16 mouse cellular contexts compared by ENCODE assay signal in genomic region chrX:105710676-105711241, GRCm38 (mm10). TPM values are rescaled to one million over a fixed set of nuclear protein-coding genes. Genes with fewer than 3 reads are reported as not detected.
"Had no signal": no experiment of that assay in that cellular context is flagged by ENCODE, and none has a peak within 500 bp of the region (broad histone marks: within the 10 kb centered on the region; RNA-seq: fewer than 3 reads in every experiment).

No protein-coding gene starts in this region.

- H3K27ac ChIP-seq: kidney, postnatal 0 days; limb, embryonic 13.5 days; liver, embryonic 15.5 days; neural tube, embryonic 13.5 days had no signal

- H3K27me3 ChIP-seq: neural tube, embryonic 13.5 days had no signal

- H3K9me3 ChIP-seq: limb, embryonic 13.5 days; liver, embryonic 15.5 days; neural tube, embryonic 13.5 days had no signal

- DNase-seq: kidney, adult 9 months; kidney, postnatal 36 days; left cerebral cortex, postnatal 4 days; lung, adult 2 months; lung, postnatal 36 days; right cerebral cortex, postnatal 25 days; thymus, postnatal 4 days had no signal

- H3K36me3 ChIP-seq: limb, embryonic 13.5 days; liver, embryonic 15.5 days; neural tube, embryonic 13.5 days had no signal

- H3K4me1 ChIP-seq: limb, embryonic 13.5 days; liver, embryonic 15.5 days; neural tube, embryonic 13.5 days had no signal

- ATAC-seq: lung, postnatal 0 days; midbrain, embryonic 16.5 days had no signal

- H3K9ac ChIP-seq: limb, embryonic 13.5 days; liver, embryonic 15.5 days; neural tube, embryonic 13.5 days had no signal

- H3K4me2 ChIP-seq: limb, embryonic 13.5 days; liver, embryonic 15.5 days; midbrain, embryonic 11.5 days; neural tube, embryonic 13.5 days had no signal

- H3K4me3 ChIP-seq: limb, embryonic 13.5 days; liver, embryonic 15.5 days; neural tube, embryonic 13.5 days had no signal

RNA-seq across cellular contexts. Expression of gene Fgf16, which starts 53.3 kb away (rescaled TPM):
- polyA plus RNA-seq: liver, adult 2 months; liver, embryonic 15.5 days; midbrain, embryonic 11.5 days; midbrain, embryonic 16.5 days; neural tube, embryonic 13.5 days; small intestine, adult 2 months had no signal
